In genomic region chr1:44552371-44552841, GRCm38 (mm10) we compare ENCODE assay signal across 7 mouse cellular contexts. TPM values are rescaled to one million over a fixed set of nuclear protein-coding genes. Genes with fewer than 3 reads are reported as not detected.
DNase-seq lines count a peak whose midpoint lies in the region; ATAC-seq and TF ChIP-seq lines count a peak whose summit lies in the region.

No protein-coding gene starts in this region.

- H3K9ac ChIP-seq in intestine, postnatal 0 days (ENCODE audit: low read depth, low read length) = peak overlapping the region; percentile 70
- peak overlapping the region; percentile 96 for H3K9ac ChIP-seq in limb, embryonic 13.5 days
- peak overlapping the region; percentile 74 for H3K9ac ChIP-seq in midbrain, embryonic 12.5 days (replicated peaks)
- peak overlapping the region; percentile 63 for H3K9ac ChIP-seq in stomach, embryonic 15.5 days

- H3K27me3 ChIP-seq in intestine, postnatal 0 days (replicated peaks; ENCODE audit: control insufficient read depth, insufficient read depth, low read length) = no peaks in the 10 kb centered on the region
- no peaks in the 10 kb centered on the region for H3K27me3 ChIP-seq in limb, embryonic 13.5 days
- H3K27me3 ChIP-seq in midbrain, embryonic 12.5 days = 0 out of 2 replicates have a peak, but pooled peaks cover 7% of the 10 kb centered on the region
- no peaks in the 10 kb centered on the region for H3K27me3 ChIP-seq in stomach, embryonic 15.5 days (replicated peaks)

- WGBS in intestine, postnatal 0 days = 4% methylated on average over 15 of the region's 15 CpGs
- under 1% methylated on average over 15 of the region's 15 CpGs for WGBS in limb, embryonic 13.5 days
- 5% methylated on average over 15 of the region's 15 CpGs for whole genome bisulfite sequencing in midbrain, embryonic 12.5 days
- 3% methylated on average over 15 of the region's 15 CpGs for WGBS in stomach, embryonic 15.5 days

- peak; percentile 67 for ATAC-seq in intestine, postnatal 0 days
- ATAC-seq in limb, embryonic 13.5 days (ENCODE audit: low FRiP score, low read depth) = peak; percentile 68
- peak; percentile 72 for ATAC-seq in midbrain, embryonic 12.5 days (ENCODE audit: low FRiP score, low read depth)
- ATAC-seq in stomach, embryonic 15.5 days (ENCODE audit: insufficient read depth, low FRiP score, low read depth) = peak; percentile 74; the same call in 1 of the 2 replicates

- H3K4me3 ChIP-seq in intestine, postnatal 0 days (ENCODE audit: low read depth, low read length) = peak overlapping the region; percentile 81
- peak overlapping the region; percentile 87 for H3K4me3 ChIP-seq in limb, embryonic 13.5 days
- peak overlapping the region; percentile 69 for H3K4me3 ChIP-seq in midbrain, embryonic 12.5 days
- H3K4me3 ChIP-seq in stomach, embryonic 15.5 days (replicated peaks) = peak overlapping the region; percentile 79

- H3K4me1 ChIP-seq in intestine, postnatal 0 days (replicated peaks; ENCODE audit: control insufficient read depth, insufficient read depth, low read length) = no peaks in the 10 kb centered on the region
- H3K4me1 ChIP-seq in limb, embryonic 13.5 days = peaks cover 25% of the 10 kb centered on the region
- H3K4me1 ChIP-seq in midbrain, embryonic 12.5 days = peaks cover 14% of the 10 kb centered on the region; the same call in 1 of the 2 replicates
- no peaks in the 10 kb centered on the region for H3K4me1 ChIP-seq in stomach, embryonic 15.5 days

- DNase-seq in adrenal gland, adult 8-10 months = peak; percentile 49
- peak; percentile 82 for DNase-seq in embryo, embryonic 9.5 days (ENCODE audit: extremely low spot score)
- peak; percentile 98 for DNase-seq in heart, adult 11 months

- TF ChIP-seq CTCF in intestine, postnatal 0 days (IDR thresholded peaks at IDR 0.05; ENCODE audit: low read depth) = peak; percentile 65

- H3K4me2 ChIP-seq in intestine, postnatal 0 days (replicated peaks; ENCODE audit: low read depth) = peak overlapping the region; percentile 95
- peak overlapping the region; percentile 71 for H3K4me2 ChIP-seq in limb, embryonic 13.5 days (replicated peaks)
- peak overlapping the region; percentile 93 for H3K4me2 ChIP-seq in midbrain, embryonic 12.5 days (replicated peaks)
- peak overlapping the region; percentile 77 for H3K4me2 ChIP-seq in stomach, embryonic 15.5 days

- H3K9me3 ChIP-seq in intestine, postnatal 0 days (ENCODE audit: control insufficient read depth) = no peaks in the 10 kb centered on the region
- H3K9me3 ChIP-seq in limb, embryonic 13.5 days = no peaks in the 10 kb centered on the region
- H3K9me3 ChIP-seq in midbrain, embryonic 12.5 days = no peaks in the 10 kb centered on the region
- H3K9me3 ChIP-seq in stomach, embryonic 15.5 days = no peaks in the 10 kb centered on the region

- H3K27ac ChIP-seq in intestine, postnatal 0 days (ENCODE audit: low read depth, low read length) = peak overlapping the region; percentile 78
- H3K27ac ChIP-seq in limb, embryonic 13.5 days = peak overlapping the region; percentile 98
- H3K27ac ChIP-seq in midbrain, embryonic 12.5 days (replicated peaks) = peak overlapping the region; percentile 65
- H3K27ac ChIP-seq in stomach, embryonic 15.5 days = peak overlapping the region; percentile 89

- H3K36me3 ChIP-seq in intestine, postnatal 0 days (ENCODE audit: control insufficient read depth, insufficient read depth) = no peaks in the 10 kb centered on the region
- H3K36me3 ChIP-seq in limb, embryonic 13.5 days = no peaks in the 10 kb centered on the region
- H3K36me3 ChIP-seq in midbrain, embryonic 12.5 days = no peaks in the 10 kb centered on the region
- no peaks in the 10 kb centered on the region for H3K36me3 ChIP-seq in stomach, embryonic 15.5 days

RNA-seq across cellular contexts. Expression of gene Gulp1, which starts 1.1 kb away (rescaled TPM):
- total RNA-seq in adrenal gland, adult 8-10 months (2022) = 10 to 100 TPM; 21.4 to 46.0 (median 31.1) TPM
- 10.9 and 13.0 TPM in 2 replicates for polyA plus RNA-seq in intestine, postnatal 0 days (2015; fragmentation: Nextera tagmentation; extraction: Ambion mirVana)
- polyA plus RNA-seq in limb, embryonic 13.5 days (2015; fragmentation: Nextera tagmentation; extraction: Ambion mirVana) = 48.6 and 49.6 TPM in 2 replicates
- 21.3 and 27.3 TPM in 2 replicates for polyA plus RNA-seq in midbrain, embryonic 12.5 days (2016; fragmentation: Nextera tagmentation; extraction: Ambion mirVana)
- 18.8 and 19.0 TPM in 2 replicates for polyA plus RNA-seq in stomach, embryonic 15.5 days (2015; fragmentation: Nextera tagmentation; extraction: Ambion mirVana)

Comparison
In these comparisons a context has a peak if more than half of its experiments do, and no peak if none do; other contexts are left out.
1. Peak in every context shown above with its lines: DNase-seq, ATAC-seq, H3K4me3 ChIP-seq and H3K27ac ChIP-seq.